Mouse (Mus musculus): ENCODE measurements around the gene Ddx50.

DNA sequence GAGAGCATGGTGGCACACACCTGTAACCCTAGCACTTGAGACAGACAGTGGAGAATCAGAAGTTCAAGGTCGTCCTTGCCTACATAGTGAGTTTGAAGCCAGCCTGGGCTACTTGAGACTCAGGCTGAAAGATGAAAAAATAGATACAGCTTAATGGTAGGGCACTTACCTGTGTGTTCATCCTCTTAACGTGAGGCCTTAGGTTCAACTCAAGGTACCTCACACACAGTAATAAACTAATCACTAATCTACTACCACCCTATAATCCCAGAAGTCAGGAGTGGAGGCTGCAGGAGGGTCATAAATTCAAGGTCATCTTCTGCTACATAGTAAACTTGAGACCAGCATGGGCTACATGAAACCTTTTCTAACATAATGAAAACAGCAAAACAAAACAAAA lies 17.4 kb upstream of the Ddx50 start:
- TF ChIP-seq CTCF (IDR thresholded peaks at IDR 0.05; ENCODE audit: low read depth) (no peak), EP300 (IDR thresholded peaks at IDR 0.05; ENCODE audit: low read depth) (no peak)

Measured in heart, postnatal 0 days (tissue).